Mouse (Mus musculus): ENCODE measurements at regions not wholly inside any gene's neighbourhood (a gene's known extent, or its start where the extent isn't known, plus 50 kb on each side); places are given as distances from the start of the nearest gene placed in this dataset.
"Not testable (repeated sequence)": the region's sequence is repeated elsewhere in the genome, so short reads cannot be mapped to it uniquely, and the experiment has no call there.

- not testable (repeated sequence) for ATAC-seq (ENCODE audit: low FRiP score, low read depth); H3K9me3 ChIP-seq
Observed at GRCm38 (mm10) chr10:14292701-14293100, 252.8 kb downstream of the Adgrg6 start.

GRCm38 (mm10) chr10:14287551-14287950 lies 257.9 kb downstream of the Adgrg6 start:
- H3K9me3 ChIP-seq, result no peaks in the 10 kb centered on the region
- ATAC-seq (ENCODE audit: low FRiP score, low read depth), result no peak
- H3K4me3 ChIP-seq, result no peak overlapping the region
- WGBS, result 89% methylated on average over 4 of the region's 4 CpGs
- H3K27ac ChIP-seq (replicated peaks), result no peak overlapping the region
- no peak overlapping the region for H3K9ac ChIP-seq (replicated peaks)
- H3K36me3 ChIP-seq, result no peaks in the 10 kb centered on the region
- no peaks in the 10 kb centered on the region for H3K4me1 ChIP-seq
- no peak overlapping the region for H3K4me2 ChIP-seq (replicated peaks)
- H3K27me3 ChIP-seq, result no peaks in the 10 kb centered on the region

More at GRCm38 (mm10) chr10:14292701-14293100, 252.8 kb downstream of the Adgrg6 start:
- 77% methylated on average over 8 of the region's 8 CpGs for whole genome bisulfite sequencing
- not testable (repeated sequence) for H3K4me3 ChIP-seq; H3K4me2 ChIP-seq (replicated peaks); H3K9ac ChIP-seq (replicated peaks); H3K4me1 ChIP-seq; H3K36me3 ChIP-seq; H3K27ac ChIP-seq (replicated peaks); H3K27me3 ChIP-seq

- Histone ChIP-seq H3K4me2 (replicated peaks) (no peak overlapping the region), H3K9me3 (no peaks in the 10 kb centered on the region), H3K36me3 (no peaks in the 10 kb centered on the region), H3K9ac (replicated peaks) (no peak overlapping the region), H3K27ac (replicated peaks) (no peak overlapping the region), H3K4me3 (no peak overlapping the region), H3K4me1 (no peaks in the 10 kb centered on the region), H3K27me3 (no peaks in the 10 kb centered on the region)
- 93% methylated on average over 1 of the region's 1 CpGs for WGBS
- no peak for ATAC-seq (ENCODE audit: low FRiP score, low read depth)
Observed at GRCm38 (mm10) chr10:14276631-14277030, 268.8 kb downstream of the Adgrg6 start.

GRCm38 (mm10) chr10:14275477-14275876 lies 270.0 kb downstream of the Adgrg6 start:
- no peak overlapping the region for H3K27ac ChIP-seq (replicated peaks)
- ATAC-seq (ENCODE audit: low FRiP score, low read depth), result no peak
- no peak overlapping the region for H3K4me3 ChIP-seq
- no peak overlapping the region for H3K9ac ChIP-seq (replicated peaks)
- no peak overlapping the region for H3K4me2 ChIP-seq (replicated peaks)
- no peaks in the 10 kb centered on the region for H3K36me3 ChIP-seq
- H3K4me1 ChIP-seq, result no peaks in the 10 kb centered on the region
- no peaks in the 10 kb centered on the region for H3K9me3 ChIP-seq
- H3K27me3 ChIP-seq, result no peaks in the 10 kb centered on the region
- WGBS, result 92% methylated on average over 1 of the region's 1 CpGs

- Histone ChIP-seq H3K27me3 (no peaks in the 10 kb centered on the region), H3K36me3 (no peaks in the 10 kb centered on the region), H3K4me2 (replicated peaks) (no peak overlapping the region), H3K27ac (replicated peaks) (no peak overlapping the region), H3K9ac (replicated peaks) (no peak overlapping the region), H3K4me1 (no peaks in the 10 kb centered on the region), H3K9me3 (no peaks in the 10 kb centered on the region), H3K4me3 (no peak overlapping the region)
- ATAC-seq (ENCODE audit: low FRiP score, low read depth), result no peak
- WGBS, result 40% methylated on average over 1 of the region's 4 CpGs
Observed at GRCm38 (mm10) chr10:14270008-14270407, 275.5 kb downstream of the Adgrg6 start.

- no peak overlapping the region for H3K4me3 ChIP-seq
- no peaks in the 10 kb centered on the region for H3K4me1 ChIP-seq
- H3K27ac ChIP-seq (replicated peaks), result no peak overlapping the region
- no peaks in the 10 kb centered on the region for H3K27me3 ChIP-seq
- ATAC-seq (ENCODE audit: low FRiP score, low read depth), result no peak
- no peak overlapping the region for H3K4me2 ChIP-seq (replicated peaks)
- WGBS, result 89% methylated on average over 3 of the region's 3 CpGs
- no peaks in the 10 kb centered on the region for H3K36me3 ChIP-seq
- H3K9ac ChIP-seq (replicated peaks), result no peak overlapping the region
- no peaks in the 10 kb centered on the region for H3K9me3 ChIP-seq
Observed at GRCm38 (mm10) chr10:14267641-14268040, 277.8 kb downstream of the Adgrg6 start.

- Histone ChIP-seq H3K9ac (replicated peaks) (no peak overlapping the region), H3K4me1 (no peaks in the 10 kb centered on the region), H3K4me2 (replicated peaks) (no peak overlapping the region), H3K36me3 (no peaks in the 10 kb centered on the region), H3K4me3 (no peak overlapping the region), H3K27me3 (no peaks in the 10 kb centered on the region), H3K9me3 (no peaks in the 10 kb centered on the region), H3K27ac (replicated peaks) (no peak overlapping the region)
- no peak for ATAC-seq (ENCODE audit: low FRiP score, low read depth)
- 90% methylated on average over 8 of the region's 8 CpGs for WGBS
Observed at GRCm38 (mm10) chr10:14239670-14240069, 273.8 kb downstream of the Hivep2 start.

- no peak for ATAC-seq (ENCODE audit: low FRiP score, low read depth)
- H3K27me3 ChIP-seq, result no peaks in the 10 kb centered on the region
- no peak overlapping the region for H3K4me3 ChIP-seq
- no peaks in the 10 kb centered on the region for H3K36me3 ChIP-seq
- H3K9me3 ChIP-seq, result no peaks in the 10 kb centered on the region
- H3K4me2 ChIP-seq (replicated peaks), result no peak overlapping the region
- H3K27ac ChIP-seq (replicated peaks), result no peak overlapping the region
- 72% methylated on average over 10 of the region's 10 CpGs for WGBS
- H3K4me1 ChIP-seq, result 0 out of 2 replicates have a peak, but pooled peaks cover 3% of the 10 kb centered on the region
- no peak overlapping the region for H3K9ac ChIP-seq (replicated peaks)
Observed at GRCm38 (mm10) chr10:14234896-14235604, 269.2 kb downstream of the Hivep2 start.

GRCm38 (mm10) chr10:14234005-14234602 lies 268.2 kb downstream of the Hivep2 start:
- no peaks in the 10 kb centered on the region for H3K27me3 ChIP-seq
- H3K27ac ChIP-seq (replicated peaks), result no peak overlapping the region
- ATAC-seq (ENCODE audit: low FRiP score, low read depth), result no peak
- no peak overlapping the region for H3K4me3 ChIP-seq
- no peaks in the 10 kb centered on the region for H3K9me3 ChIP-seq
- WGBS, result 70% methylated on average over 5 of the region's 5 CpGs
- H3K4me2 ChIP-seq (replicated peaks), result no peak overlapping the region
- H3K4me1 ChIP-seq, result 0 out of 2 replicates have a peak, but pooled peaks cover 3% of the 10 kb centered on the region
- no peak overlapping the region for H3K9ac ChIP-seq (replicated peaks)
- H3K36me3 ChIP-seq, result no peaks in the 10 kb centered on the region

- H3K36me3 ChIP-seq, result no peaks in the 10 kb centered on the region
- no peak for ATAC-seq (ENCODE audit: low FRiP score, low read depth)
Observed at GRCm38 (mm10) chr10:14233335-14233734, 267.5 kb downstream of the Hivep2 start.

GRCm38 (mm10) chr10:14231464-14231863 lies 265.6 kb downstream of the Hivep2 start:
- no peak overlapping the region for H3K4me3 ChIP-seq
- H3K4me1 ChIP-seq, result 0 out of 2 replicates have a peak, but pooled peaks cover 3% of the 10 kb centered on the region
- no peaks in the 10 kb centered on the region for H3K36me3 ChIP-seq
- H3K9me3 ChIP-seq, result no peaks in the 10 kb centered on the region
- WGBS, result 83% methylated on average over 1 of the region's 1 CpGs
- no peak for ATAC-seq (ENCODE audit: low FRiP score, low read depth)
- H3K4me2 ChIP-seq (replicated peaks), result no peak overlapping the region
- H3K27ac ChIP-seq (replicated peaks), result no peak overlapping the region
- no peak overlapping the region for H3K9ac ChIP-seq (replicated peaks)
- no peaks in the 10 kb centered on the region for H3K27me3 ChIP-seq

More at GRCm38 (mm10) chr10:14233335-14233734, 267.5 kb downstream of the Hivep2 start:
- Histone ChIP-seq H3K27me3 (no peaks in the 10 kb centered on the region), H3K9me3 (no peaks in the 10 kb centered on the region), H3K9ac (replicated peaks) (no peak overlapping the region), H3K4me3 (no peak overlapping the region), H3K27ac (replicated peaks) (no peak overlapping the region), H3K4me1 (0 out of 2 replicates have a peak, but pooled peaks cover 3% of the 10 kb centered on the region), H3K4me2 (replicated peaks) (no peak overlapping the region)
- 75% methylated on average over 3 of the region's 3 CpGs for WGBS

GRCm38 (mm10) chr10:14217284-14217683 lies 251.4 kb downstream of the Hivep2 start:
- no peak for ATAC-seq (ENCODE audit: low FRiP score, low read depth)
- Histone ChIP-seq H3K4me3 (no peak overlapping the region), H3K4me1 (no peaks in the 10 kb centered on the region), H3K36me3 (no peaks in the 10 kb centered on the region), H3K27ac (replicated peaks) (no peak overlapping the region), H3K4me2 (replicated peaks) (no peak overlapping the region), H3K9me3 (no peaks in the 10 kb centered on the region; the same call in 1 of the 2 replicates), H3K27me3 (no peaks in the 10 kb centered on the region), H3K9ac (replicated peaks) (no peak overlapping the region)
- 97% methylated on average over 1 of the region's 1 CpGs for WGBS

Measured in midbrain, embryonic 12.5 days (tissue).